Mouse (Mus musculus) embryonic fibroblast, embryonic 13.5 days (primary cell): Measurements from ENCODE around the gene Rcsd1.

Experiments used
- CTCF ChIP-seq: IDR thresholded peaks from 2 replicates; pipeline ENCODE4 v1.5.1; 2011; ENCODE audit warnings: mild to moderate bottlenecking, control low read depth, low read length, moderate library complexity, borderline replicate concordance; ENCODE audit not compliant: insufficient read depth
- POLR2A ChIP-seq: IDR thresholded peaks from 2 replicates; pipeline ENCODE4 v1.6.1; 2011; ENCODE audit warnings: low read depth, mild to moderate bottlenecking, control low read depth, low read length, moderate library complexity

DNA sequence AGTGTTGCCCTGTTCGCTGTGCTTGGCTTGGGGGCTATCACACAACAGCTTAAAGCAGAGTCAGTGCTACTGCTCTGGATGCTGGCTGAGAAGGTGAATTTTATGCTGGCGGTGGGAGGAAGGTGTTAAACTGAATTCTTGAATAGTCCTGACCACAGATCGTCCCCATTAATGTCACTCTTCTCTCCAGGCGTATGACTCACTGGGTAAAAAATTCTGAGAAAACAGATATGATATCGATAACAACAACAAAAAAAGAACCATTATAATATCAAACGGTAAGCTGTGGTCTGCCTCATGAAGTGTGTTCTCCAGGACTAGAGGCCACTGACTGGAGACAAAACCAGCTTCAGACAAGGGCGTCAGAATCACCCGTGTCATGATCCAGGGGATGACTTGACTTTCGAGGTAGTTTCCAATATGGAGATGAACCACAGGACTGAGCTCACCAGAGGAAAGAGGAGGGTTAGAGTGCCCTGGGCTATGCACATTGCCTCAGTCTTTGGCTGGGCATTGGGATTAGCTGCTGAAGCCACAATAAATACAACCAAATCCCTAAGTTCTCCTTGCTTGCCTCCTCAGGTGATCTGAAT lies 13.1 kb upstream of the Rcsd1 start:
- TF ChIP-seq POLR2A (no peak), CTCF (no peak)
